Mouse (Mus musculus): Measurements from ENCODE around the gene Pabpn1.

DNA sequence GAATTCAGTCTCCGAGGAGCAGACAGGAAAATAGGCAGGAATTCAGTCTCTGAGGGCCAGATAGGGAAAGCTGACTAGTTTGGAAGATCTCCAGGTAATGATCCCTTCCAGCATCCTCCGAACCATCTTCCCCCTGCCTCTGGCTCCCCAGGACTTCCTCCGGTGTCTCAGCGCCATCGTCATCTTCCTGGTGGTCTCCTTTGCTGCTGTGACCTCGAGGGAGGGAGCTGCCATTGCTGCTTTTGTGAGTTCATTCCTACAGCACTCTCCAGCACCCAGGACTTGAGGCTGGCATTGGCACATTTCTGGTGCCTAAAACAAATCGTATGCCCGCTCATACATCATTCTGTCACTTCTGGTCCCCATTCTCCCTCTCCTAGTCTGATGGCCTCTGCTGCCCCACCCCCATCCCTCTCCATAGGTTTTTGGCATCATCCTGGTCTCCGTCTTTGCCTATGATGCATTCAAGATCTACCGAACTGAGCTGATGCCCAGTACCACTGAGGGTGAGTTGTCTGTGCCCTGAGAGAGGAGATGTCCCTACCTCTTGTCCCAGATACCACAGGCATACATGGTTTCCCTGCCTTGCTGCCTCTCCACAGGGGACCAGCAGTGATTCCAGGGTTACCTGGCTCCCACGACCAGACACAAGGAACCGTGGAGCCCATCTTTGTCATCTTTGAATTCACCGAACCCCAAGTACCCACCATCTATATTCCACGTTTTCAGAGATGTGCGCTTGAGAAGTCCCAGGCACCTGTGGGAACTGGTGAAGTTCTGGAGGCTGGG is 46.3 kb downstream of the Pabpn1 start:
- TF ChIP-seq CTCF (IDR thresholded peaks at IDR 0.05; ENCODE audit: low read depth, low read length) (no peak), POLR2A (IDR thresholded peaks at IDR 0.05; ENCODE audit: insufficient read depth, low read length) (no peak)

All from ES-Bruce4 (cell line).